Mouse (Mus musculus): Measurements from ENCODE around the gene Lamtor2.
A peak's percentile ranks its signal among the peaks of the same experiment; 100 is the strongest.

Lamtor2 gene

DNA sequence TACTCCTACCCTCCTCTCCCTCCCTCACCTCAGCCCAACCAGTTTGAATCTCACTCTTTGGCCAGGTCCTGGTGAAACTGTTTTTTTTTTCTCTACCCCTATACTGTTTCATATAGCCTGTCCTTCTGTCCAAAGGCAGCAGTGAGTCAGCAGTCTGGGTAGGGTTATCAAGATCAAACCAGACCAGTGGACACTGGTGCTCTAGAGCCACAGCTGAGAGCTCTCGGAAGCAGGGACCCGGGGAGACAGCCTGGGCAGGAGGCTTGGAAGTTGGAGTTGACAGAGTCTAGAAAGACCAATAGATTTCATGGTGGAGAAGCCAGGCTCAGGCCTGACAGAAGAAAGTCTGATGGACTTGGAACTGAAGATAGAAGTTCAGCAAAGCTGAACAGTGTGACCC, 15.7 kb upstream of the Lamtor2 start:
- DNase-seq (ENCODE audit: low spot score in 2 of 2): no peak

GRCm38 (mm10) chr3:88567892-88568291, 15.0 kb upstream of the Lamtor2 start:
- no peak for DNase-seq (ENCODE audit: low spot score in 2 of 2)

DNA sequence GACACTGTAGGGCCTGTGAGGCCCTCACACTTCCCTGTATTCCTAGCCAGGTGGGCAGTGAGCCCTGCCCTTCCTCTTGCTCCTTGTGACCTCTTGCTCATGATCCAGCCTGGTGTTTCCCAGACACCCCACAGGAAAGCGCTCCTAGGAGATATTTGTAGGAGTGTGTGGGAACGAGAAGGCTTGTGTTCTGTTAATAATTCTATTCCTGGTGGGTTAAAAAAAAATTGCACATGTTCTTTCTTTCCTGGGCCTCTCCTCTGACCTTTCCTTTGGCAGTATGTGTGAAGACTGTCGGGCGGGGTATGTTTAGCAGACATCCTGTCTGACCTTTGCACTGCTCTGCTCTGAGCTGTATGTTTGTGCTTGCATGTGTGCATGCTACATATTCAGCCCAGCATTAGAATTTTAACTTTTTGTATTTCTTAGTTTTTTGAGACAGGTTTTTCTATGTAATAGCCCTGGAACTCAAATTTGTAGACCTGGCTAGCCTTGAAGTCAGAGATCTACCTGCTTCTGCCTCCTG, 13.7 kb upstream of the Lamtor2 start:
- no peak for DNase-seq (ENCODE audit: low spot score in 2 of 2)

DNA sequence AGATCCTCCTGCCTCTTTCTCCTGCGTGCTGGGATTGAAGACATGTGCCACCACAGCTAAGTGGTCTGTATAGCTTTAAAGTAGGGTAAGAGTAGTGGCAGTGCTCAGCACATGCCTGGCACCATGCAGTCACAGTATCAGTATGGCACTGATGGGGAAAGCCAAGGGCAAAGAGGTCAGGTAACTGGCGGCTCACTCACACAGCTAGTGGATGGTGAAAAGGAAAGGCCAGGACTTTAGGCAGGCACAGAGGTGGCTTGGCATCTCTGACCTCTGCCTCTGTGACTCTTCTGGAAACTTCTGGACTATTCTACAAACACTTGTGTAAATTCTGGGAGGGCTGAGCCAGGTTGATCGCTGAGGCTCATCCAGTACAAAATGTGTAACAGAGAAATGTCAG, 13.2 kb upstream of the Lamtor2 start:
- DNase-seq (ENCODE audit: low spot score in 2 of 2): no peak

- no peak for DNase-seq (ENCODE audit: low spot score in 2 of 2)
Measured at GRCm38 (mm10) chr3:88563966-88564365, 11.1 kb upstream of the Lamtor2 start.

GRCm38 (mm10) chr3:88563442-88563841, 10.6 kb upstream of the Lamtor2 start:
- DNase-seq (ENCODE audit: low spot score in 2 of 2): no peak

- no peak for DNase-seq (ENCODE audit: low spot score in 2 of 2)
Measured at GRCm38 (mm10) chr3:88561989-88562388, 9.1 kb upstream of the Lamtor2 start.

DNA sequence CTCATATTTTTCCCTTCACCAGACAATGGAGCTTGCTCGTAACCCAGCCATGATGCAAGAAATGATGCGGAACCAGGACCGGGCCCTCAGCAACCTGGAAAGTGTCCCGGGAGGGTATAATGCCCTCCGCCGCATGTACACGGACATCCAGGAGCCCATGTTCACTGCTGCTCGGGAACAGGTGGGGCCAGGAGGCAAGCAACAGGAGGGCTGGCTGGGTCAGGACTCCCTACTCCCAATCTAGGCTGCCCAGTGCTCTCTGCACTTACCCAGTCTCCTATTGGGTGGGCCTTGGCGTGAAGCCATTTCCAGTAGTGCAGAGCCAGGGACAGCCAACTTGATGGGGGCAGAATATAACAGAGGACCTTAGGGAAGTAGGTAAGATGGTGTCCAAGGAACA, 6.7 kb upstream of the Lamtor2 start:
- no peak for DNase-seq (ENCODE audit: low spot score in 2 of 2)

- no peak for DNase-seq (ENCODE audit: low spot score in 2 of 2)
Measured at GRCm38 (mm10) chr3:88556616-88557015, 3.7 kb upstream of the Lamtor2 start.

DNA sequence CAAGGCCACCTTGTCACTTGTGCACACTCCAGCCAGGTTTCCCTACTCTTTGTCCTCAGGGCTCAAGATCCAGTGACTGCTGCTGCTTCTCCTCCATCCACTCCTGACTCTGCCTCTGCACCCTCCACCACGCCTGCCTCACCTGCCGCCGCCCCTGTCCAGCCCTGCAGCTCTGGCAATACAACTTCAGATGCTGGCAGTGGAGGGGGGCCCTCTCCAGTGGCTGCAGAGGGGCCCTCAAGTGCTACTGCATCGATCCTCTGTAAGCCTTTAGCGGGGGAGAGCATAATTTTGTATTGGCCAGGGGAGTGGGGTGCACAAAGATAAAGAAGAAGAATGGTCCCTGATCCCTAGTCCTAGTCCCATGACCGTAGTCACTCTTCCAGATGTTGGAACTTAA, 2.9 kb upstream of the Lamtor2 start:
- DNase-seq (ENCODE audit: low spot score in 2 of 2): no peak

- DNase-seq (ENCODE audit: low spot score in 2 of 2): no peak
Measured at GRCm38 (mm10) chr3:88555069-88555605, 2.3 kb upstream of the Lamtor2 start.

DNA sequence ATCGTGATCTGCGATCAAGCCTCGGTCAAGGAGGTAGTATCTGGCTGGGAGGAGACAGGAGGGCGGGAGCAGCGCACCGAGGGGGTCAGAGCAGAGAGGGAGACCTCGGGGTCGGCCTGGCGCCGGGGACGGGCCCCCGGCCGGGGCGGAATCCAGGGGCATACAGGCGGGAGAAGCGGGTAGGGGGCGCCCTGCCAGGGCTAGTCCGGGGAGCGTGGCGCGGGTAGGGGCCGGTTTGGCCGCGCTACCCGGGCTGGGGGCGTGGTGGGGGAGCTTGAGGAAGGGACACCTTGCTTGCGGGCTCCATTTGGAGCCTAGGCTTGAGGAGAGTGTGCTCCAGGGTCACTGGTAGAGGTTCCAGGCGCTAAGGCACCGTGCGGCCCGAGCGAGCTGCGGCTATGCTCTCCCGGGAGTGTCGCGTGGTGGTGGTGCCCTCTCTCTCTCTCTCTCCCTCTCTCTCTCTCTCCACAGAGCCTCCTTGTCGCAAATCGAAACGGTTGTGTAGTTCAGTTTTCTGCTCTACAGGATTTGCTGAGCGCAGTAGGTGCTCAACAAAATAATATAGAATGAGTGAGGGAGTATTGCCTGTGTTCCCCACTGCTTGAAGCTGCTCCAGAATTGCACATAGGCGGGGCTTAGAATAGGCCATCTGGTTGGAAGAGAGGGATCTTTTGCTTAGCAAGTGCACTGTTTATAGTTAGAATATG, 1.2 kb upstream of the Lamtor2 start:
- peak; percentile 19 to 50 for DNase-seq (ENCODE audit: low spot score in 2 of 2)

GRCm38 (mm10) chr3:88553525-88553879, 628 bp upstream of the Lamtor2 start, which contains the start of gene Ubqln4:
TSS of gene Ubqln4 (plus strand) at chr3:88553758.
- DNase-seq (ENCODE audit: low spot score in 2 of 2): peak; percentile 72 to 81

DNA sequence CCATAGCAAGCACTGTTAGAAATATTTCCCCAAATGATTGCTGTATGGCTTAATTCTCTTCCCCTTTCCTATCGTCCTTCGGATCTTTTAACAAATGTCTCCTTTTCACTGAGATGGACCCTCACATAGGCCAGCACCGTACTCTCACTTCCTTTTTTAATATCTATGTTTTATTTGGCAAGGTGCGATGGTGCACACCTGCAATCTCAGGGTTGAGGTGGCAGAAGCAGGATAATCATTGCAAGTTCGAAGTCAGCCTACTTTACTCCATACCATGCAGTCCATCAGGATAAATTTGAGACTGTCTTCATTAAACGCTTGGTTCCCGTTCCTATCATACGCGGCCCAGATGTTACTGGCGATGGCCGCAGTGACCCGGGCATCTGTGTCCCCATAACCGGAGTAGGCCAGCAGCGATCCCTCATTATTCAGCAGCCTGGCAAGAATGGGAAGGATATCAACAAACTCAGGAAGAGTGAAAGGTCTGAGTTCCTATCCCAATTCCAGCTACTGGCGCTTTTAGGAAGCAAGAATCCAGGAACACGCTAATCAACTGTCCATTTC, 710 bp downstream of the Lamtor2 start:
- no peak for DNase-seq (ENCODE audit: low spot score in 2 of 2)

GRCm38 (mm10) chr3:88551586-88551985, 1.3 kb downstream of the Lamtor2 start:
- DNase-seq (ENCODE audit: low spot score in 2 of 2): no peak

DNA sequence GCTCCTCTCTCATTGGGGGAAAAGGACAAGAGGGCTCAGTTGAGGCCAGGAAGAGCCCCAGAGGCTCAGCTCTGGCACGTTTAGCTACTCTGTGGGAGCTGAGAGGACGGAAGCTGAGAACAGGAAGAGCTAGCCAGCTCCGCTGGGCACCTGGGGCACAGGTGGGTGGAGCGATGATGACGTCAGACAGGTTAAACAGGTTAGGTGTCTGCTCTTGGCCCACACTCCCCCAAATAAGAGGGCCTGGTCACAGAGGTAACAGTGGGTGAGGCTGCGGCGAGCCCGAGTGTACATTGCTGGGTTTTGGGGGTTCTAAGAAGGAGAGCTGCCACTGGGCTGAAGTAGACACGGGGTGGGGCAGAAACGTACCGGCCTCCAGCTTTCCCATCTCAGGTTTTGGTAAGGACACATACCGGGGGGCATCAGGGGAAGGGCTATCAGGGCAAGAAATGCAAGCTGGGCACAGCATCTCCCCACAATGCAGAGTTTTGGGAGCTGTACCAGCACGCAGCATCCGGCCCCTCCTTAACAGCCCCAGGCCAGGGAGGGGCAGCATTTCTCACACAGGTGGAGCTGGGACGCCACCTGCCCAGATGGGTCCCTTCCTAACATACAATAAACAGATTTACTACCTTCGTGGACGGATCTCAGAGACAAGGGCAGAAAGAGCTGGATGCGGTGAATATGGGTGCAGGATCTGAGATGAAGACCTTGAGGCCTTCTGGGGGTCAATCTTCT, 4.5 kb downstream of the Lamtor2 start, which contains the start of gene Rab25:
Gene Rab25 (minus strand): TSS at position 121 of the 738 bp plus-strand sequence.
- no peak for DNase-seq (ENCODE audit: low spot score in 2 of 2)

GRCm38 (mm10) chr3:88546674-88547418, 6.0 kb downstream of the Lamtor2 start:
- no peak for DNase-seq (ENCODE audit: low spot score in 2 of 2)

GRCm38 (mm10) chr3:88544955-88545591, 7.8 kb downstream of the Lamtor2 start:
- no peak for DNase-seq (ENCODE audit: low spot score in 2 of 2)

DNA sequence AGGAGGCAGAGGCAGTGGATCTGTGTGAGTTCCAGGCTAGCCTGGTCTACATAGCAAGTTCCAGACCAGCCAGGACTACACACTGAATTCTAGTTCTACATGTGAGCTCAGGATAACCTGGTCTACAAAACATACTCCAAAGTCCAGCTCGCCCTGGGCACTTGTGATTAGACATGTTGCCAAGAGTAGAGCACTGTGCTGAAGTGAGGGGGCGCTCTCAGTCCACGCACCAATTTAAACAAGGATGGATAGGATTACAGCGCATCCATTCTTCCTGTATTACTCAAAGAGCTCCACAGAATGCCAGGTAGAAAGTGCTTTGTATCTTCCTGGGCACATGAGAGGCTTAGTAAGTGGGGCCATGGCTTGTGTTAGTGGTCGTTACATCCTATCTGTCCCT, 8.4 kb downstream of the Lamtor2 start:
- no peak for DNase-seq (ENCODE audit: low spot score in 2 of 2)

DNA sequence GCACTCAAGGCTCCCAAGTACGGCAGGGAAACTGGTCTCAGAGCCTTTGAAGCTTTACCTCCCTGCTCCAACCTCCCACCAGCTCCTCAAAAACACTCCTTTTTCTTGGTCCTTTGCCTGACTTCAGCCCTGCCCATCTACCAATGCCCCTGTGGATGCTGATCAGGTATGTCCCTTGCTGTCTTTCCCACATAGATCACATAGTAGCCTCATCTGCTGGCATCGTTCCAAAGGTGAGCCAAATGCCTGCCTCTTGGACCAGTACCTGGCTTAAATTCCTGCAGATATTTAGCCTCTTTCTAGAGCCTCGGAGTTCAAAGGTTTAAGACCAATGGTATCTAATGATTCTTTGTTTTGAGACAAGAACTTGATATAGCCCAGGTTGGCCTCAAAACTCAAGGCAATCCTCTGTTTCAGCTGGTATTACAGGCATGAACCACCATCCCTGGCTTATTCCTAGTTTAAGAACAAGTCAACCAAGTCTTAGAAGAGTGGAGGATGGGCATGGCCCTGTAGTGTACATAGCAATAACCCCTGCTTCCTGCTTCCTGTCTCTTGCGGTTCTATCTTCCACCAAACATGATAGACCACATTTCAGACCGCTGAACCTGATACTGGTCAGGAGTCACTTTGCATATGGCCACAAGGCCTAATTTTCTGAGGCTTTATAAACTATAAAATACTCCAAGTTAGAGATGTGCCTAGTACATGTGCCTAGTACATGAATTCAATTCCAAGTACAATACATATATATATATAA, 9.0 kb downstream of the Lamtor2 start:
- no peak for DNase-seq (ENCODE audit: low spot score in 2 of 2)

All from frontal cortex, postnatal 25 days (tissue).